Mouse (Mus musculus) kidney, postnatal 25 days (tissue): ENCODE data around the gene Psmb9.

ENCODE experiments used
- DNase-seq, 2 experiments: peaks; one replicate each; pipeline ENCODE4 v3.0.0; 2021; ENCODE audit warnings: mixed read lengths in 2 of 2

The Psmb9 gene

DNA sequence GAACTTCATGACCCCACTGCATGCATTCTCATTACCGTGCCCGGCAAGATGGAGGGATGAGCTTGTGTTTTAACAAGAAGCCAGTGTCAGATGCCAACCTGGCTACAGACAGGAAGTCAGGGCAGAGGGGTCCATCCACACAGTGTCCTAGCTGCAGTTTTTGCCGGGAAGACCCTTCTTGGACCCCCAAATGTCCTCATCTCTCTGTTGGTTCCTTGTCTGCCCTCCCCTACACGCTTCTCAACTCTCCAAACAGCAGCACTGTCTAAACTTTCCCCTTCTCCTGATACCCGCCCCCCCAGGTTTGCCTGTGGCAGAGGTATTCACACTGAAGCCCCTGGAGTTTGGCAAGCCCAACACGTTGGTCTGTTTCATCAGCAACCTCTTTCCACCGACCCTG lies 50.0 kb downstream of the Psmb9 start:
- no peak for DNase-seq

DNA sequence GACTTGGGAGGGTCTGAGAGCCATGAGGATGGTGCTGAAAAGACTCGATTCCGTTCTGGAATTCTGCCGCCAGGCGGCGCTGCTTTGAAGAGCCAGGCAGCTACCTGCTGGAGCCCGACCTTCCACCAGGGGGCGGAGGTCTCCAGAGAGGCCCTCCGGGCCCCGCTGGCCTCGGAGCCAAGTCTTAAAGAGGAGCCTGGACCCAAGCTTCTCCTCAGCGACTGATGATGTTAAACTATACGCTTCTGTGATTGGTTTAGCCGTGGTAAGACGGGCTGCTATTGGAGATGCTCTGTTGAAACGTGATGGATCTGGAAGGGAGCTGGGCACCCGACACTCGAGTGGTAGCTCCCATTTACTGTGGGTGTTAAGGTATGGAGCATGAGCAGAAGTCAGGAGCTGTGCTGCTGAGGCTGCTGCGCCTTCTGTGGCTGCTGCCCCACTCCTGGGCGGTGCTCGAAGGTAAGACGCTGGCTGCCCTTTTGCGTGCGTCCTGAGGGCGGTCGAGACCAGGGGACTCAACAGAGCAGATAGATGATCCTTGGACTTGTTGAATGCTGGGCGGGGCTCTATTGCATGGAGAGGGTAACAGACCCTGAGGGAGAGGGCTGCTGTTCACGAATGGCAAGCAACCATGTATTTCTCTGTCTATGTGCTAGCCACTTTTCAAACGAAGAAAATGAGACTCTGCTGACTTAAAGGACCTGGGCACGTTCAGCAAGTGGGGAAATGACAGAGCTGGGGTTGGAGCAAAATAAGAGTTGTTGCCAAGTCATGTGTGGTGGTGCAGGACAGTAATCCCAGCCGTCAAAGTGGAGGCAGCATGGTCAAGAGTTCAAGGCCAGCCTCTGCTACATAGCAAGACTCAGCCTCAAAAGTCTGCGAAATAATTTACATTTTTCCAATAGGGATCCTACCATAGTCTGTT lies 52.0 kb downstream of the Psmb9 start:
- DNase-seq: peak; percentile 97 to 99

DNA sequence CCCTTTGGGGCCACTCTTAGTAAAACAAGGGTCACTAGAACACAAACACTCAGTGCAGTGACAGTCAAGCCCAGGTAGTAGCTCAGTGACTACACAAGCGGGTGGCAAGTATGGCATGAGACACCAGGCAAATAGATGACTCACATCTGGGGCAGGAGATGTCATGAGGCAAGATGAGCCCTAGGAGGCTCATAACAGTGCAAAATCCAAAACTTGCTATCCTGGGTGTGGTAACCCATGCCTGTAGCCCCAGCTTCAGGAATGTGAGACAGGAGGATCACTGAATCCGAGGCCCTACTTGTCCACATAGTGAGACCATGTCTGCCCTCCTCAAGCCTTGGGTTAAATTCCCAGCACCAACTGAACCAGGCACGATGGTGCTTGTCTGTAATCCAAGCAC lies 53.1 kb downstream of the Psmb9 start:
- no peak for DNase-seq

DNA sequence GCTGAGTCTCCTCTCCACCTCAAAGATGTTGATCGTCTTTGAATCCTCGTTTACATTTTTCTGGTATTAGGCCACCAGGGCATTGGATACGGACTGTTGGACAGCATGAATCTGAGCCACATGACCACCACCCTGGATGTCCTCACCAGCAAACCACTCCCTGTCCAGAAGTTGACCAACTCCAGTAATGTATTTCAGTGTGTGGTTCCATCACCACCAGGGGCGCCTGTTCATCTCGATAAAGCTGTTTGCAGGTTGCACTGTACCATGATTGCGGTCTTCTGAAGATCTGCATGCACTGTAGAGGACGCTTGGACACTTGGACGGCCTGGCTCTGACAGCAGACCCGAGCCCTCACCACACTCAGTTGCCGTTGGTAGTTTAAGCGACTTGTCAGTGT lies 54.3 kb downstream of the Psmb9 start:
- DNase-seq: peak in 1 of 2 experiments; percentile 52
